Mouse (Mus musculus) ovary, adult 18-20 months (tissue): ENCODE measurements around the gene 1110002E22Rik.

Source experiments
- DNase-seq: peaks from one replicate; pipeline ENCODE4 v3.0.0; 2022; ENCODE audit warnings: low spot score, mixed read lengths

The 1110002E22Rik gene

DNA sequence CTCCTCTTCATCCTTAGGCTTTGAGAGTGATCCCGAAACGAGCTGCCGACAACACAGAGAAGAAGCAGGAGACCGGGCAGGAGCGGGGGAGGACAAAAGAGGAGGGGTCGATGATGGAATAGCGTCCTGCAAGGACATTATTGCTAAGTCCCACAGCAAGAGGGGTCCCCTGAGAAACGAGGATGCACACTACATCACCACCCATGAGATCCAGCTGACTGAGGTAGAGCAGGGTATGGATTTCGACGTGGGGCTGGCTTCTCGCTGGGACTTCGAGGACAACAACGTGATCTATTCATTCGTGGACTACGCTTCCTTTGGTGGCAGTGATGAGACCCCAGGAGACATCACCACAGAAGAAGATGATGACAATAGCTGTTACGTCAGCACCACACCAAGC, 1.1 kb downstream of the 1110002E22Rik start:
- no peak for DNase-seq

DNA sequence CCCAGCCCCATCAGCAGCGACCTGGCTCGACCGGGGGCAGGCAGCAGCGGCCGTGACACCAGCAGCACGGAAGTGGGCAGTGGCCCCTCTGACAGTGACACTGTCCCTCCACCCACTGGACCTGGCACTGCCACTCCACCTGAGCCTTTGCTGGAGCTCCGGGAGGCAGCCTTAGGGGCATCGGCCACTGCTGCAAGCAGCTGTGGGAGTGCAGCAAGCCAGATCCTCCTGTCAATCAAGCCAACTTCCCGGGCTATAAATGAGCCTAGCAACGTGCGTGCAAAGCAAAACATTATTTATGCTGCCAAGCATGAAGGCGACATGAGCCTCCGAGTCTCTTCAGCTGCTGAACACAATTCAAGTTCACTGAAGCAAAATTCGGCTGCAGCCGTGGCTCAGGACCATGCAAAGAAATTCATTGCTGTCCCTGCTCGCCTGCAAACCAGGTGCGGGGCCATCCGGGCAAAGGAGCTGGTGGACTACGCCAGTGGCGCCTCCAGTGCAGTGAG, 1.6 kb downstream of the 1110002E22Rik start:
- DNase-seq, result no peak

DNA sequence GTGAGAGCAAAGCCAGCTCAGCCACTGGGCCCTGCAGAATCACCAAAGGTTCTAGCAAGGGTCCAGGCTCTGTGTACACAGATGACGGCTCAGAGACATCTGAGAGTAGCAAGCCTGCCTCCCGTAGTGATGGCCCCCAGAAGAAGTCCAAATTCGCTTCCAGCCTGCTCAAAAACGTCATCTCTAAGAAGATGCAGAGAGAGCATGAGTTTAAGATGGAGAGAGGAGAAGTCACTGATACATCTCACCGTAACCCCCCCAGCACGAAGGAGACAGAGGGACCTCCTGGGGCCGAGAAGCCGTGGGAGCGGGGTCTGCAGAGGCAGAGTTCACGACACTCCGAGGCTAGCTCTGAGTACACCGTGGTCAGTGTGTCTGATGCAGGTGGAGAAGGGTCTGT, 2.4 kb downstream of the 1110002E22Rik start, which contains the start of gene Gm5105:
Gm5105 (minus strand) TSS at position 101 of the 400 bp plus-strand sequence.
- no peak for DNase-seq

DNA sequence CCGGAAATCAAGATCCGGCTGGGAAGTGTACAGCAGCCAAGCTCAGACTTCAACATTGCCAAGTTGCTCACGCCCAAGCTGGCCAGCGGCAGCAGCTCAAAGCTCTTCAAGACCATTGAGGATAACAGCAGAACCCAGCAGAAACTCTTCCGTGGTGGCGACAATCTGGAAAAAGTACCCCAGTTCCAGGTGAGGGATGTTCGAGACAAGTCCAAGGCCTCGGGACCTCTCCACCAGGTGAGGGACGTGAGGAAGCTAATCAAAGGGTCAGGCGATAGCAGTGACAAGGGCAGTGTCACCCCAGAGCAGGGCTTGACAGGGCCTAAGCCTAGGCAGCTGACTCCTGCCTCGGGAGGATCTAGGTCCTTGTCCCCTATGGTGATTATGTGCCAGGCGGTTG, 3.3 kb downstream of the 1110002E22Rik start:
- no peak for DNase-seq

DNA sequence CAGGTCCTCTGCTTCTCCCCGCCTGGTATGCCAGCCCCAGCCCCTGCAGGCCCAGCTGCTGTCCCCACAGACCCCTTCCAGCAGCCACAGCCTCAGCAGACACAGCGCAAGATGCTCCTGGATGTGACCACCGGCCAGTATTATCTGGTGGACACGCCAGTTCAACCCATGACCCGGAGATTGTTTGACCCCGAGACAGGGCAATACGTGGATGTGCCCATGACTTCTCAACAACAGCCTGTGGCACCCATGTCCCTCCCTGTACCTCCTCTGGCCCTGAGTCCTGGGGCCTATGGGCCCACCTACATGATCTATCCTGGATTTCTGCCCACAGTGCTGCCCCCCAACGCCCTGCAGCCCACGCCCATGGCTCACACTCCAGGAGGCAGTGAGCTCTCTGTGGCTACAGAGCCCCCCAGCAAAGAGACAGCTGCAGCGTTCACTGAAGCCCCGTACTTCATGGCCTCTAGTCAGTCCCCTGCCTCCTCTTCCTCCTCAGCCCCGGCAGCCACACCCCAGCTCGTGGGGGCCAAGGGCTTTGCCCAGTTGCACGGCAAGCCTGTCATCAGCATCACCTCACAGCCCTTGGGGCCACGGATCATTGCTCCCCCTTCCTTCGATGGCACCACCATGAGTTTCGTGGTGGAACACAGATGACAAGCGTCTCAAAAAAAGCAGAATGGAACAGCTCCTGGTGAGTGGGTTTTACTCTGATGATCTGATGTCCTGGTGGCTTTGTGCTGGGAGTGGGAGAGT, 5.1 kb downstream of the 1110002E22Rik start:
- DNase-seq, result no peak

DNA sequence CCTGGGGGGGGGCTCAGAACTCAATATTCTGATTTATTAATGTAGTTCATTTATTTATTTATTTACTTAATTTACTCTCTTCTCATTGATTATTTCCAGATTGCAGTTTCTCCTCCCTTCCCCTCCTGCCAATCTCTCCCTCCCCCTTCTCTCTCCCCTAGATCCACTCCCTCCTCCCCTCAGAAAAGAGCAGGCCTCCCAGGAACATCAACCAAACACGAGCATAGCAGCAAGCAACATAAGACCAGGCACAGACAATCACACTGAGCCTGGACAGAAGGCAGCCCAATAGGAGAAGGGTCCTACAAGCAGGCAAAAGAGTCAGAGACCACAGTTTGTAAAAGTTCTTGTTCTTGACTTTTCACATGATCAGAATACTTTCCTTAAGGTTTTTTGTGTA, 6.2 kb downstream of the 1110002E22Rik start:
- no peak for DNase-seq

DNA sequence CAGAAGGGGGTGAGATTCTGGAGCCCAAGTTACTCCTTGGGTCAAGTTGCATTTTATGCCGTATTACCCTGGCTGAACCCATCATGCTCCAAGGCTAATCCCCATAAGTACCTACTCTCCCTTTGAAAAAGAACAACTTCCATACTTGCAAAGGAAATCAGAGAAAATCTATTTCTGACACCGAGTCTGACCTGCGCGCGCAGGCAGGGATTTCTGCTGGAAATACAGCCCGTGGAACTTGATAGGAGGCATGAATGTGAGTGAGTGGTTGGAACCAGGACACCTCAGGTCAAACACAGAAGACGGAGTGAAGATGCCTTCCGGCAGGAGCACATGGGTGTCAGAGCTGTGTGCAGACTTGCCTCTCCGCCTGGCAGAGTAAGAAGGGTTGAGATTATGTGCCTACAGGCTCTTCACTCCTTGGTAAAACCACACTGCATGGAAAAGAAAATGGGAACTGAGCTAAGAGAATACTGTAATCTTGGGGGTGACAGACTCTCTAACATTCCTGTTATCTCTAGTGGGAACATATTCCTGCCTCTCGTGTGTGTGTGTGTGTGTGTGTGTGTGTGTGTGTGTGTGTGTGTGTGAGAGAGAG, 6.7 kb downstream of the 1110002E22Rik start:
- DNase-seq, result no peak

DNA sequence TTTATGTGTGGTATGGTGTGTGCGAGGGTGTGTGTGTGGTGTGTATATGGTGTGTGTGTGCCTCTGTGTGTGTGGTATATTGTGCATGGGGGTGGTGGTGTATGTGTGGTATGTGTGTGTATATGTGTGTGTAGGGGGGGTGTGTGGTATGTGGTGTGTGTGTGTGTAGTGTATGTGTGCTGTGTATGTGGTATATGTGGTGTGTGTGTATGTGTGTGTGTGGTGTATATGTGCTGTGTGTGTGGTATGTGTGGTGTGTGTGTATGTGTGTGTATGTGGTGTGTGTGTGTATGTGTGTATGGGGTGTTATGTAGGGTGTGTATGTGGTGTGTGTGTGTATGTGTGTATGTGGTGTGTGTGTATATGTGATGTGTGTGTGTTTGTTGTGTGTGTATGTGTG, 9.4 kb downstream of the 1110002E22Rik start:
- DNase-seq, result no peak

DNA sequence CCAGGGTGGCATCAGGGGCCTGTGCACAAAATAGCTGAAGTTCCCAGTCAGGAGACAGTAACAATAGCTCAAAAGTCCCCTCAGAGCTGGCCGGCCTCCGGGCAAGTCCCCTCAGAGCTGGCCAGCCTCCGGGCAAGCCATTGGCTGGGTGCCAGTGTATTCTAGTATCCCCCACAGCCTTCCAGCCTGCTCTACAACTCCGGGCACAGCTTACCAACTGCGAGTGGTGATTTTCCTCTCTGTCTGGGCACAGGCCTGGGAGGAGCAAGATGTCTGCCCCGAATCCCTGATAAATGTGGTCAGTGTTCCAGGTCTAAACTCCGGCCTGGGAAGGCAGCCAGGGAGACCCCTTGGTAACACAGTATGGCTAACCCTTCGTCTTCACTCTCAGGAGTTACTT, 10.4 kb downstream of the 1110002E22Rik start:
- DNase-seq, result no peak

DNA sequence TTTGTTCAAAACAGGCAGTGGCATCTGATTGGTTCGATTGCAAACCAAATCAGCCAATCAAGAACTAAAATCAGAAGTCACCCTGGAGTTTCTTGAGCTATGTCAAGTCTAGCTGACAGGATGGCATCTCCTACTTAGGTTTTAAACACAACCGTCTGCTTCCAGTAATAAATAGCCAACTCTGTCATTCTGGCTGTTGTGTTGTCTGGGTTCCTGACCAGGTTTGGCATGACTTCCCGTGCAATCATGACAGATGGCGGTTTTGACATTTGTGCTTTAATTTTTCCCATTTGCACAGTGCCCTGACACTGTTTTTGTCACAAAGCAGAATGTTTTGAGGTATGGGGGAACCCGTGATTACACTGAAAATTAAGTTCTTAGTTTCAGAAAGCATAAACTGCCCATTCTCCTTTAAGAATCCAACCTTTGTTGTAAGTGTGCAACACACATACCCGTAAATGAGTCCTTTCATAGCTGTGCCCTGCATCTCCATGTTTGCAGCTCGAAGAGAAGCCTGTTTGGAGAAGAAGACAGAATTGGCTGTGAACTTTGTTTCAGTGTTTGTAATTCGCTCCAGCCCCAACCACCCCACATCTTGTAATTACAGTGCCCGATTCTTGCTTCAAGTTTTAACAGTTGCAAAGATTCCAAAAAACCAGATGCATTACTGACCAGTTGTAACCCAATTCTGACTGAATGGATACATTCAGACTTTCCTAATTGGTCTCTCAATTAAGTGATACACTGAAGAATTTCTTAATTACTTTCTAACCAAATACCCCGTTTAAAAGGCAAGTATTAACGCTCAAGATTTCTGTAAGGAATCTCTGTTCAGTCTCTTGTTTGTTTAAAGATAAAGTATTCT, 12.9 kb downstream of the 1110002E22Rik start:
- DNase-seq, result no peak

DNA sequence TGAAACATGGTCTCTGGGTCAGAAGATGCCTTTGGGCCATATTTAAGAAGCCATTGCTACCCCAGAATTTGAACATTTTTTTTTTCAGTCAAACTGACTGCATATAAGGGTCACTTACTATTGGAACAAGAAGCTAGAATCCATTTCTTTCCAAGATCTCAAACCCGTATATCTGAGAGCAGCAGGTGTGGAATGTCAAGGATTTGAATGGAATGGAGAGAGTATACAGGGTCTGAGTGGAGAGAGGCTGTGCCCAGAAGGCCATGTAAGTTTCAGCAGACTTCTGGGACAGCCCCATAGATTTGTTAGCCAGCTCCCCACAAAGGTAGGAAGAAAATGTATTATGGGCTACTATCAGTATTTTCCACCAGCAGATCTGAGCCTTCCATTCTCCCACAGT, 13.8 kb downstream of the 1110002E22Rik start:
- DNase-seq, result no peak

DNA sequence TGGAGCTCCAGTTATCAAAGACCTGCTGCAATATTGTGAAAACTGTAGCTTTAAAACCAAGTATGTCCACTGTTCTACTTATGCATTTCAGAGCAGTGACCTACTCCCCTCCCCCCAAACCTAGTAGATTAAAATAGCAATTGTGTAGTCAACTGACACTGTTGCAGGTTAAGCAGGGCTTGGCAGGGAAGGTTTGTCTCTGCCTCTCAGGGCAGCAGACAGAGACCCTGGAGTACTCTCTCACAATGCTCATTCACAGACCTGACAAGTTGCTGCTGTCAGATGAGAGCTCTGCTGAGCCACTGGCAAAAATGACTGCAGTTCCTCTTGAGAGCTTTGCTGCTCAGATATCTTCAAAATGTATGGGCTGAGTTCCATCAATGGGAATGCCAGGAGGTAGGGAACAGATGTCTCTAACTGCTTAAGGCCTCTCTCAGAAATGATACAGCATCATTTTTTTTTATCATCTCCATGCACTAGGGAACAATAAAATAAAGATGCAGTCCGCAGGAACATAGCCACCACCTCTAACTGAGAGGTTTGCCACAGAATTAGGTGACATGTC, 18.3 kb downstream of the 1110002E22Rik start:
- no peak for DNase-seq

DNA sequence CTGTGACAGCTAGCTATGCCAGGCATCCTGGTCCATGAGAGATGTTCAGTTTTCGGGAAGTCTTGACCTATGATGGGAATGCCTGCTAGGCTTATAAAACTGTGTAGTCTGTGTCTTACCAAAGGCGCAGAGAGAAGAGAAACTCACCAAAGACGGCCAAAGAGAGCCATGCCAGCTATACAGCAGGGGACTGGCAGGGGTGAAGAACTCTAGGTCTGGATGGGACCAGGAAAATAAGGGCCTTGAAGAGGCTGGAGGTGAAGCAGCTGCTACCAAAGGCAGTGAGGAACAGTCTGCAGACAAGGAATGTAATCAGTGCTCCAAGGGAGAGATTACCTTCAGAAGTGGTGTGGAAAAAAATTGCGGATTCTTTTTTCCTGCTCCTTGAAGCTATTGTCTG, 19.0 kb downstream of the 1110002E22Rik start:
- DNase-seq, result no peak

DNA sequence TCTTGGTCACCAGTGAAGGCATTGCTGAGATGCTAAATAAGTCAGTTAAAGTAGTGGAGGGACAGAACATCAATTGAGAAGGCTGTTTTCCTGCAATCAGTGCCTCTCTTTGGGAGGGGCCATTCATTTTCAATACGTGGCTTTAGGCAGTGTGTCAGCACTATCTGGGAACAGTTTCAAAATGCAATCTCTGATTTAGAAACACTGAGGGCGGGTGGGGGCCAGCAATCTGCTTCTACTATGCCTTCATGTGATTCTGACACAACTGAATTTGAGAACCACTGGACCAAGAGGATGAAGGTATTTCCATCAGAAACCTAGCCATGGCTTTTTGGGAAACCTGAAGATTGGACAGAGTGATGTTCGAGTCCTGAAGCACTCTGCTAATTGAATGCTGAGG, 30.4 kb downstream of the 1110002E22Rik start:
- DNase-seq, result no peak

DNA sequence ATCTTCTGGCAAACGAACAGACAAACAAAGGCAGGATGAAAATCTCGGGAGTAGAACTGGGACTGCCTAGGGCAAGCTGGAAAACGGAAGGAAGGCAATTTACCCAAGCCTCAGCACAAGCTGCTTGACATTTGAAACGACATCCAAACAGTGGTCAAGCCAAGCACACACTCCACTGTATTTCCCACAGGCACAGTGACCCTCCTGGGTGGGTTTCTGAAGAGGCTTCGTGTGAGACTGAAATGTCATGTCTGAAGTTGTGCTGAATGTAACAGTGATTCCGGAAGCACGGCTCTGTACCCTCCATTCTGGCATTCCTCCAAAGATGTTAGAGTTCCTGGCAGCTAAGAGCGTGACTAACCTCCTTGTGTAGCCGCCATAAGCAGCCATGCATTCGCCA, 30.9 kb downstream of the 1110002E22Rik start:
- no peak for DNase-seq

DNA sequence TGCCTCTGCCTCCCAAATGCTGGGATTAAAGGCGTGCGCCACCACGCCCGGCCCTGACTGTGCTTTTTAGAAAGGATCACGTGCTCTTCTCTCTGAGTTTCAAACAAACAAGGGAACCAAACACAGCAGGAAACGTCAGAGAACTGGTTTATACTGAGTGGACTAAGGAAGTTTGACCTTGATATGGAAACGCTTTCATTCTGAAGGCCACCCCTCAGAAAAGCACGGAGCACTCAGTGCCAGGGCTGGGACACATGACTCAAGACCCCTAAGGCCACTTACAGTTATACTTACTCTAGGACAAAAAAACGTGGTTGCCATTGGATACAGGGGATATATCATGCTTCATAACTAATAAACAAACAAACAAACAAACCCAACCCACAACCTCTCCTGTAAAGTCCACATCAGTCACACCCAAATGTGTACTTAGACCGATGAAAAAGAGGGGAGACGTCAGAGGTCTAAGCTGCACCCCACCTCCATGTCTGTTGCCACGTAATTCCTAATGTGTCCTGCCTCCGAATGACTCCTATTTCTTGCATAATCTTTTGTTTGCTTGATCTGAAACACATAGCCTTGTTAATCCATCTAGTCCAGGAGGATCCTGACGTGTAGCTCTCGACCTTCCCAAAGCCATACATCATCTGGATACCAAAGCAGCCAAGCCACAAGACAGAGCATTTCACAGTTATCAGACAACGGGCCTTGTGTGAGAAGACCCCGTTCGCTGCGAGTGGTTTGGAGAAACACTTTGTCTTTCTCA, 31.6 kb downstream of the 1110002E22Rik start:
- no peak for DNase-seq

DNA sequence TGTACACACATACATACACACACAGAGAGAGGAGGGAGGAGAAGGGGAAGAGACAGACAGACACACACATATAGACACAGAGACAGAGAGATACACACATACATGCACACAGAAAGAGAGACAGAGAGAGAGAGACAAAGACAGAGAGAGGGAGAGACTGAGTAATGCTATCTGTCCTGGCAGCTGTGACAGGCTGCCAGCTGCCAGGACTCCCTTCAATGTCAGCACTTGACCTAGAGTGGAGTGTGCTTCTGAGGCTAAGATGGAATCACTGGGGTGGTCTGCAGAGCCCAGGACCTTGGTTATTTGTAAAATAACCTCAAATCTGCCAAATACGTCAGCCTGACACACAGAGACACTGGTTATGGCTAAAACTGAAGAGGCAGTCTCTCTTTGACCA, 32.9 kb downstream of the 1110002E22Rik start:
- DNase-seq, result no peak

DNA sequence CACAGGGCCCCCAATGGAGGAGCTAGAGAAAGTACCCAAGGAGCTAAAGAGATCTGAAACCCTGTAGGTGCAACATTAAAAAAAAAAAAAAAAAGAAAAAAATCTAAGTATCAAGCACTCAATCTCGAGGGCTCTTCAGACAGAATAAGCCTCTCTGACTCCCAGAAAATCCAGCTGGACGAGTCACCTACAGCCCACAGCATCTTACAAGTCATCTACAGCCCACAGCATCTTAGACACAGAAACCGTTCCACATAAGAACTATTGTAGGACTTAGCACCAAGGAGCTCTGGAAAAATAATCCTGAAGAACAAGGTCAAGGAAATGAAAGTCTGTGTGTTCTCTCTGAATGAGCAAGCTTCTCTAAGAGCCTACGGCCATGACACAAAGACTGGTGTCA, 37.1 kb downstream of the 1110002E22Rik start:
- no peak for DNase-seq

DNA sequence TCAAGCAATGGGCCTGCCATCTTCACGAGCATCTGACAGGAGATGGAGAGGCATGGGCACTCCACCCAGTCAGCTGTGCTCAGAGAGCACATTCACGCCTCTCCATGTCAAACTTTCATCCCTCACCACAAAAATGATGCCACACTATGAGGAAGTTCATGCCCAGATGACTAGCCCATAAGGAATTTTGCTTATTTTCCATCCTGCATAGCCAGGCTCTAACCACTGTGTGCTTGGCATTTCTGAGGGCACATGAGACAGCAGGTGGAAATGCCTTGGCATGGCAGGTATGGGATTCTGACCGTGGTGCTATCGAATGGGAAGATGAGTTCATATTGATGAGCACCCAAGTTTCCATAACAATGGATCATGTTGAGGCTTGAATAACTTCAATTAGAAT, 38.8 kb downstream of the 1110002E22Rik start:
- DNase-seq, result no peak

DNA sequence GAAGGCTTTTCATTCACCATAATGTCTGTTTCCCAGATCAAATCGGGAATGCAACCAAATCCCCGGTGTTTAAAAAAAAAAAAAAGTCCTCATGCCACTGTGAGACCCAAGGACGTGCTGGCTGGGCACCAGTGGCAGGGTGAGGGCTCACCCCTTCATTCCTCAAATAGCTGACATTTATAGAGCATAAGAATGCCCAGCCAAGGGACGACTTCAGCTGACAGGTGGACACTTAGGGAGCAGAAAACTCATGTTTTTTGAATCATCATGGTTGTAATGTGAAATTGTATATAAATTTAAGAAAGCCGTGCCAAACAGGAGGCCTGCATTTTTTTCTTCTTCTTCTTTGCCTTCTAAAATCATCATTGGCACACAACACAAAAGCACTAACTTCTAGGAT, 40.2 kb downstream of the 1110002E22Rik start:
- no peak for DNase-seq

DNA sequence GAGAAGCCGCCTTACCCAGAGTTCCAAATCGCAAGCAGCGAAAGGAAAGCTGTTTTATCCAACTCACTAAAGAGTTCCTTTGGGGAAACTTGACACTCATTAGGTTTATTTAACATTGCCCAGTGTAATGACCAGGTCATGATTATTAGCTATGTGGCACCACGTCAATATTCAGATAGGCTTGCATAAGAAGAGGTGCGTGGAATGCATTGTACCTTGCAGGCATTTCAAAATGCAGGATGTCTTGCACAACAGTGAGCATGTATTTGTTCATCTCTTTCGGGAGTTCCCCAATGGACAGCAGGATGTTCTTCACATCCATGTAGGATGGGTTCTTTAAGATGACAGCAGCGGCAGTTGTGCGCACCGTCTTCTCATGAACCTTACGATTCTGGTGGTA, 42.0 kb downstream of the 1110002E22Rik start:
- no peak for DNase-seq
